Mouse (Mus musculus): ENCODE data around the gene Fbxw11. TPM values are rescaled to one million over a fixed set of nuclear protein-coding genes. Genes with fewer than 3 reads are reported as not detected.

The Fbxw11 gene
- polyA plus RNA-seq, 1 experiment, result 122 TPM

DNA sequence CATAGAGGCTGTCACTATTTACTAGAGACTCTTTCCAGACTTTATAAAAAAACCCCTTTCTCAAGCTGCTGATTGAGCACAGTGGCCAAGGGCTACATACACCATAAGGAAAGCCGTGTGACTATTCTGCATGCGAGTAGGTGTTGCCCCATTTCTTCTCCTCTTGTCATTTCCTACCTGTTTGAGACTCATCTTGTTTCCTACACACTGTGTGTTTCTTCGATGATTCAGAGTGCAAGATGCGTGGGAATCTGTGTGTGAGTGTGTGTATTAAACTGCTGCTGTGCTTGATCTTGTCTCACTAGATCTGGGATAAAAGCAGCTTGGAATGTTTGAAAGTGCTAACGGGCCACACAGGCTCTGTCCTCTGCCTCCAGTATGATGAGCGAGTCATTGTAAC, 90.7 kb downstream of the Fbxw11 start:
- WGBS, result 86% methylated on average over 6 of the region's 6 CpGs
- Histone ChIP-seq H3K4me1 (ENCODE audit: control insufficient read depth, insufficient read depth, low read length) (peaks cover 2% of the 10 kb centered on the region; the same call in 1 of the 2 replicates), H3K4me3 (replicated peaks; ENCODE audit: insufficient read depth, low read depth, low read length) (no peak overlapping the region), H3K27me3 (ENCODE audit: control insufficient read depth, insufficient read depth, low read length) (no peaks in the 10 kb centered on the region), H3K27ac (ENCODE audit: insufficient read depth, low read length) (no peak overlapping the region)
- no peak for TF ChIP-seq CTCF (IDR thresholded peaks at IDR 0.05; ENCODE audit: borderline replicate concordance, insufficient read depth, low read depth, low read length)
- no peak for TF ChIP-seq POLR2A (IDR thresholded peaks at IDR 0.05; ENCODE audit: borderline replicate concordance, insufficient read depth, low read length)
- no peak for DNase-seq

DNA sequence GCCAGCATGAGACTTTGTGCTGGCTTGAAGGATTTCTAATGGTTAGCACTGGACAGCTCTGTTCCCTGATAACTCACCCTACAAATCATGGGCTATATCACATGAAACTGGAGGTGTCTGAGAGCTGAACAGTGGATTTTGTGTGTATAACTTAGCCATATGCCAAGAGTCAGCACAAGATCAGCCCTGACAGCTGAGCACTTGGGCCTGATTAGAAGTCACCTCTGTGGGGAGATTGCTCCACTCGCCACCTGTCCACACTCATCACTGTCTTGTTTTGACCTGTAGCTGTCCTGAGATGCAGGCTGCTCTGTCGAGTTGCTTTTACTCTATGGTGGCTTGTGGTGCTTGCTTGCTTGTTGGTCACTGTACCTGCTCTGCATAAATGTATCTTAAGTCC, 93.8 kb downstream of the Fbxw11 start:
- no peak overlapping the region for H3K27ac ChIP-seq (ENCODE audit: insufficient read depth, low read length)
- TF ChIP-seq POLR2A (IDR thresholded peaks at IDR 0.05; ENCODE audit: borderline replicate concordance, insufficient read depth, low read length), result no peak
- no peak for TF ChIP-seq CTCF (IDR thresholded peaks at IDR 0.05; ENCODE audit: borderline replicate concordance, insufficient read depth, low read depth, low read length)
- H3K4me3 ChIP-seq (replicated peaks; ENCODE audit: insufficient read depth, low read depth, low read length), result no peak overlapping the region
- WGBS, result 57% methylated on average over 2 of the region's 2 CpGs
- no peaks in the 10 kb centered on the region for H3K27me3 ChIP-seq (ENCODE audit: control insufficient read depth, insufficient read depth, low read length)
- no peak for DNase-seq
- peaks cover 2% of the 10 kb centered on the region; the same call in 1 of the 2 replicates for H3K4me1 ChIP-seq (ENCODE audit: control insufficient read depth, insufficient read depth, low read length)

DNA sequence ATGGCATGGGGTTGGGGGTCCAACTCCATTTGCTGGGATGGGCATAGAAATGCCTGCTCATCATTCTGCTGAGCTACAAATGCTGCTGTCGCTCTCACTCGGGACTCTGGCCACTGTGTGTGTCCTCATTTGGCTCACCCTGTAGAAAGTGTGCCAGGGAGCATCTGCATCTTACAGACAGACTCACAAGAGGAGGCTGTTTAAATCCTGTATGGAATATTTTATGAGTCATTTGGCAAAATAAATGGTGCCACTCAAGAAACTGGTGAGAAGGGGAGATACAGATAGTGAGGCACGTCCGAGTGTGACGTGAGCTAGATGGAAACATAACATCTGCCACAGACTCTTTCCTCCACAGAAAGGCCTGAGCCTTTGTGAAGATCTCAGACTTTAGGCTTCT, 95.2 kb downstream of the Fbxw11 start:
- Histone ChIP-seq H3K27me3 (ENCODE audit: control insufficient read depth, insufficient read depth, low read length) (no peaks in the 10 kb centered on the region), H3K27ac (ENCODE audit: insufficient read depth, low read length) (no peak overlapping the region), H3K4me1 (ENCODE audit: control insufficient read depth, insufficient read depth, low read length) (peaks cover 2% of the 10 kb centered on the region; the same call in 1 of the 2 replicates), H3K4me3 (replicated peaks; ENCODE audit: insufficient read depth, low read depth, low read length) (no peak overlapping the region)
- TF ChIP-seq CTCF (IDR thresholded peaks at IDR 0.05; ENCODE audit: borderline replicate concordance, insufficient read depth, low read depth, low read length) (no peak), POLR2A (IDR thresholded peaks at IDR 0.05; ENCODE audit: borderline replicate concordance, insufficient read depth, low read length) (no peak)
- DNase-seq, result peak in 1 of 2 experiments; percentile 36
- 16% methylated on average over 5 of the region's 5 CpGs for WGBS

DNA sequence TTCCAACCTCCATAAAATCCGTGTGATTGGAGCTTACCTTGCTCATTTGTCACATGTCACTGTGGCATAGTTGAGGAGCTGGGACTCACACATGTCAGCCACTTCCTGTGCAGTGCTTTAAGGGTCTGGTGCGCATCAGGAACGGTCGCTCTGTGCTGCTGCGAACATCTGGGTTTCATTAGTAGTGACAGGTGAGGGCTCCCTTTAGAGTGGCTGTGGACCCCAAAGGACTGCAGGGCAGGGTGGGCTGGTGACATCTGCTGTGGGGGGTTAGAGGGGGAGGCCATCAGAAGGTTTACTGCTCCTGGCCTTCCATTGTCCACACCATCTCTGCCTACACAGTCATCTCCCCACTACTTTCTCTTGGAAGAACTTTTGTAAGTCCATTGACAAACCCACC, 101.4 kb downstream of the Fbxw11 start:
- Histone ChIP-seq H3K4me1 (ENCODE audit: control insufficient read depth, insufficient read depth, low read length) (no peaks in the 10 kb centered on the region), H3K4me3 (replicated peaks; ENCODE audit: insufficient read depth, low read depth, low read length) (no peak overlapping the region), H3K27ac (ENCODE audit: insufficient read depth, low read length) (no peak overlapping the region), H3K27me3 (ENCODE audit: control insufficient read depth, insufficient read depth, low read length) (no peaks in the 10 kb centered on the region)
- TF ChIP-seq POLR2A (IDR thresholded peaks at IDR 0.05; ENCODE audit: borderline replicate concordance, insufficient read depth, low read length), result no peak
- TF ChIP-seq CTCF (IDR thresholded peaks at IDR 0.05; ENCODE audit: borderline replicate concordance, insufficient read depth, low read depth, low read length), result no peak
- 92% methylated on average over 5 of the region's 5 CpGs for WGBS
- DNase-seq, result no peak

DNA sequence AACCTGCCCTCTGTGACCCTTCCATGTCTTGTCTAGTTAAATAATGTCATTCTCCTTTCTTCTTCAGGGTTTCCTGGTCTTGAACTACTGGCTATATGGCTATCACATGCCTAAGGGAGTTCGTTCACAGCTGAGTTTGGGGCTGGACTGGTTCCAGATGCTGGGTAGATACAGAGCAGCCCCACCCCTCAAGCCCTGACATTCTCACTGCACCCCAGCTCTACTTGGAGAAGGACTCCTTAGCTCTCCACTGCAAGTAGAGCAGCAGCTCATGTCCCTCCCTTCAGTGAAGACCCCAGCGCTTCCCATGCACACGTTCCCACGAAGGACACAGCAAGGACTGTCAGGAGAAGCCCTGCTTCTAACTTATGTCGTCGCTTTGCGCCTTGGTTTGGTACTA, 101.9 kb downstream of the Fbxw11 start:
- Histone ChIP-seq H3K27ac (ENCODE audit: insufficient read depth, low read length) (no peak overlapping the region), H3K4me1 (ENCODE audit: control insufficient read depth, insufficient read depth, low read length) (no peaks in the 10 kb centered on the region), H3K4me3 (replicated peaks; ENCODE audit: insufficient read depth, low read depth, low read length) (no peak overlapping the region), H3K27me3 (ENCODE audit: control insufficient read depth, insufficient read depth, low read length) (no peaks in the 10 kb centered on the region)
- WGBS, result 84% methylated on average over 7 of the region's 7 CpGs
- DNase-seq, result no peak
- TF ChIP-seq CTCF (IDR thresholded peaks at IDR 0.05; ENCODE audit: borderline replicate concordance, insufficient read depth, low read depth, low read length) (no peak), POLR2A (IDR thresholded peaks at IDR 0.05; ENCODE audit: borderline replicate concordance, insufficient read depth, low read length) (no peak)

DNA sequence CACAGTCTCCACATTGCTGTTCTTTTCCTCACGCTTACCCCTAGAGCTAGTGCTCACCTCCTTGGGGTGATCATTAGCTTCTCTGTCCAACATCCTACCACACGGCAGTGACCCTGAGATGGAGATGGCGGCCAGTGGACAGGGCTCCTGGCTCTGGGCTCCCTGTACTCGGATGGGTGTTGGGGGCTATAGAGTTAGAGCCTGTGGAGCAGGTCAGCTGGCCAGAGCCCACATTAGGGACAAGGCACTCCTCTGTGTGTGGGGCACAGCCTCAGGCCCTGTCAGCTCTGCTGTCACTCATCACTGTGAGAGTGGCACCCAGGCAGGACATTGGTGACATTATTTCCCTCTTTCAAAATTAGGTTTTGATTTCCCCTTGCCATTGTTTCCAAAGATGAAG, 102.9 kb downstream of the Fbxw11 start:
- no peak overlapping the region for H3K27ac ChIP-seq (ENCODE audit: insufficient read depth, low read length)
- H3K4me3 ChIP-seq (replicated peaks; ENCODE audit: insufficient read depth, low read depth, low read length), result no peak overlapping the region
- 89% methylated on average over 4 of the region's 4 CpGs for WGBS
- no peak for DNase-seq
- TF ChIP-seq CTCF (IDR thresholded peaks at IDR 0.05; ENCODE audit: borderline replicate concordance, insufficient read depth, low read depth, low read length) (no peak), POLR2A (IDR thresholded peaks at IDR 0.05; ENCODE audit: borderline replicate concordance, insufficient read depth, low read length) (no peak)
- no peaks in the 10 kb centered on the region for H3K27me3 ChIP-seq (ENCODE audit: control insufficient read depth, insufficient read depth, low read length)
- H3K4me1 ChIP-seq (ENCODE audit: control insufficient read depth, insufficient read depth, low read length), result no peaks in the 10 kb centered on the region

DNA sequence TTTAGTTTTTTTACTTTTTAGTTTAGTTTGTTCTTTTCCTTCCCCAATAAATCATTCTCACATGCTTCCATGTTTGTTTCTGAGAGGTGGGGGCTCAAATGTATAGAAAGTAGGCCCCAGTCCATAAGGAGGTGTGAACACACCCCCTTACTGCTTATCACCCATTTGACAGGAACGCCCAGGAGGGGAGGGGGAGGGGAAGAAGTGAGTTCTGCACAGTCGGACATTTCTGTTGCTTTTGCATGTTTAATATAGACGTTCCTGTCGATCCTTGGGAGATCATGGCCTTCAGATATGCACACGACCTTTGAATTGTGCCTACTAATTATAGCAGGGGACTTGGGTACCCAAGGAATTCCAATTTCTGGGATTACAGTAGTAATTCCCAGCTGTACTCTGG, 103.5 kb downstream of the Fbxw11 start:
- 56% methylated on average over 5 of the region's 5 CpGs for WGBS
- DNase-seq, result no peak
- no peaks in the 10 kb centered on the region for H3K4me1 ChIP-seq (ENCODE audit: control insufficient read depth, insufficient read depth, low read length)
- TF ChIP-seq POLR2A (IDR thresholded peaks at IDR 0.05; ENCODE audit: borderline replicate concordance, insufficient read depth, low read length) (no peak), CTCF (IDR thresholded peaks at IDR 0.05; ENCODE audit: borderline replicate concordance, insufficient read depth, low read depth, low read length) (no peak)
- H3K4me3 ChIP-seq (replicated peaks; ENCODE audit: insufficient read depth, low read depth, low read length), result no peak overlapping the region
- H3K27ac ChIP-seq (ENCODE audit: insufficient read depth, low read length), result no peak overlapping the region
- H3K27me3 ChIP-seq (ENCODE audit: control insufficient read depth, insufficient read depth, low read length), result no peaks in the 10 kb centered on the region

DNA sequence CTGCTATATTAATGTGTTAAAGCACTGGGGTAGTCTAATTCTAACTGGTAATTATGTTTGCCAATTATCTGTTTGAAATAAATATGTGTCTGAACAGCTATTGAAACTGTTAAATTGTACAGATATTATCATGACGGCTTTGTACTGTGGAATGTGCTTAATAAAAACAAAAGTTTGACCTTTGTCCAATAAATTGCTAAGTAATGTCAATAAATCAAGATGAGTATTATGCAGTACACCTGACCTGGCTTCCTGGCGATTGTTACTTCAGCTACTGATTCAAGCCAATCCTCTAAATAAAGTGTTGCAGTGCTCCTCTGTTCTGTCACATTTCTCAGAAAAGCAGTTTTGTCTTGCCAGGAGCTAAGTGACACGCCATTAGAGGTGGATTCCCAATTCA, 104.0 kb downstream of the Fbxw11 start:
- DNase-seq, result no peak
- TF ChIP-seq CTCF (IDR thresholded peaks at IDR 0.05; ENCODE audit: borderline replicate concordance, insufficient read depth, low read depth, low read length) (no peak), POLR2A (IDR thresholded peaks at IDR 0.05; ENCODE audit: borderline replicate concordance, insufficient read depth, low read length) (no peak)
- Histone ChIP-seq H3K27ac (ENCODE audit: insufficient read depth, low read length) (no peak overlapping the region), H3K4me1 (ENCODE audit: control insufficient read depth, insufficient read depth, low read length) (no peaks in the 10 kb centered on the region), H3K4me3 (replicated peaks; ENCODE audit: insufficient read depth, low read depth, low read length) (no peak overlapping the region), H3K27me3 (ENCODE audit: control insufficient read depth, insufficient read depth, low read length) (no peaks in the 10 kb centered on the region)
- WGBS, result 86% methylated on average over 3 of the region's 3 CpGs

Data from cerebellum, adult 2 months (tissue).